Mouse (Mus musculus) lung, postnatal 0 days (tissue): ENCODE measurements around the gene Col19a1. TPM values are rescaled to one million over a fixed set of nuclear protein-coding genes. Genes with fewer than 3 reads are reported as not detected.

Experiments
- ATAC-seq: fragments of 200-750 bp; cut with Nextera tagmentation; 2 replicates; pipeline ENCODE4 v1.8.0; 2017; ENCODE audit warnings: moderate library complexity
- DNase-seq: peaks from one replicate; pipeline ENCODE4 v3.0.0-alpha.2; 2016; ENCODE audit warnings: low spot score
- H3K27ac ChIP-seq: fragments of 300-500 bp; sonication (generic); 2 replicates; pipeline ENCODE4 v1.5.1; 2014; ENCODE audit warnings: antibody characterized with exemption, mild to moderate bottlenecking, low read length, mixed read lengths
- H3K27me3 ChIP-seq: fragments of 300-500 bp; sonication (generic); replicated peaks from 2 replicates; pipeline ENCODE4 v1.6.1; 2014; ENCODE audit warnings: low read length, mixed read lengths; ENCODE audit not compliant: insufficient read depth
- H3K36me3 ChIP-seq: fragments of 300-500 bp; sonication (generic); 2 replicates; pipeline ENCODE4 v1.6.1; 2014; ENCODE audit warnings: low read length, mixed read lengths; ENCODE audit not compliant: insufficient read depth
- H3K4me1 ChIP-seq: fragments of 300-500 bp; sonication (generic); 2 replicates; pipeline ENCODE4 v1.6.1; 2014; ENCODE audit warnings: antibody characterized with exemption, low read depth, low read length, mixed read lengths; ENCODE audit not compliant: insufficient read depth
- H3K4me2 ChIP-seq: fragments of 300-500 bp; sonication (generic); replicated peaks from 2 replicates; pipeline ENCODE4 v1.6.1; 2014; ENCODE audit warnings: low read depth, mild to moderate bottlenecking, low read length, moderate library complexity, mixed read lengths
- H3K4me3 ChIP-seq: fragments of 300-500 bp; sonication (generic); 2 replicates; pipeline ENCODE4 v1.5.1; 2014; ENCODE audit warnings: low read depth, low read length
- H3K9ac ChIP-seq: fragments of 300-500 bp; sonication (generic); replicated peaks from 2 replicates; pipeline ENCODE4 v1.6.1; 2014; ENCODE audit warnings: low read depth, mild to moderate bottlenecking
- H3K9me3 ChIP-seq: fragments of 300-500 bp; sonication (generic); 2 replicates; pipeline ENCODE4 v1.6.1; 2016; ENCODE audit warnings: low read length, mixed read lengths
- CTCF ChIP-seq: IDR thresholded peaks from 2 replicates; pipeline ENCODE4 v1.5.1; 2016; ENCODE audit warnings: antibody characterized with exemption, mild to moderate bottlenecking
- EP300 ChIP-seq: IDR thresholded peaks from 2 replicates; pipeline ENCODE4 v1.6.1; 2016; ENCODE audit warnings: antibody characterized with exemption, mild to moderate bottlenecking, control low read depth
- WGBS: fragments of 180-500 bp; shearing (Covaris S2); extraction: QIAGEN DNeasy Blood & Tissue Kit; methylation state at CpG from one replicate; pipeline ENCODE4 v1.1.7; 2014; 5-methylcytosine and 5-hydroxymethylcytosine counted together
- polyA plus RNA-seq: library from polyadenylated mRNA; unstranded; fragments of >200 nt; fragmentation: Nextera tagmentation; extraction: Ambion mirVana; gene quantifications from 2 replicates; pipeline ENCODE4 v1.2.1, GENCODE M21; 2015

Col19a1 gene
- polyA plus RNA-seq, 1 experiment from 2014 or later: not detected

- ATAC-seq (no peak), DNase-seq (no peak)
- H3K4me3 ChIP-seq: no peak overlapping the region
- WGBS: 67% methylated on average over 5 of the region's 5 CpGs
- H3K4me1 ChIP-seq: no peaks in the 10 kb centered on the region
- H3K36me3 ChIP-seq: no peaks in the 10 kb centered on the region
- no peak overlapping the region for H3K27ac ChIP-seq
- no peaks in the 10 kb centered on the region for H3K9me3 ChIP-seq
- no peak for TF ChIP-seq CTCF
- TF ChIP-seq EP300: no peak
- no peak overlapping the region for H3K4me2 ChIP-seq
- no peak overlapping the region for H3K9ac ChIP-seq
- H3K27me3 ChIP-seq: no peaks in the 10 kb centered on the region
These were observed 239.6 kb downstream of the Col19a1 start for GRCm38 (mm10) chr1:24347621-24348160.

- TF ChIP-seq EP300: no peak
- TF ChIP-seq CTCF: no peak
- Histone ChIP-seq H3K4me1 (no peaks in the 10 kb centered on the region), H3K27ac (no peak overlapping the region), H3K27me3 (no peaks in the 10 kb centered on the region), H3K9ac (no peak overlapping the region), H3K9me3 (no peaks in the 10 kb centered on the region), H3K4me2 (no peak overlapping the region), H3K4me3 (no peak overlapping the region), H3K36me3 (no peaks in the 10 kb centered on the region)
- ATAC-seq (no peak), DNase-seq (no peak)
- WGBS: 79% methylated on average over 10 of the region's 10 CpGs
These were observed 249.6 kb downstream of the Col19a1 start for GRCm38 (mm10) chr1:24337556-24338275.

- Histone ChIP-seq H3K27ac (no peak overlapping the region), H3K9ac (no peak overlapping the region), H3K9me3 (no peaks in the 10 kb centered on the region), H3K27me3 (no peaks in the 10 kb centered on the region), H3K4me2 (no peak overlapping the region), H3K4me1 (no peaks in the 10 kb centered on the region), H3K4me3 (no peak overlapping the region), H3K36me3 (no peaks in the 10 kb centered on the region)
- DNase-seq: no peak
- TF ChIP-seq EP300: no peak
- no peak for TF ChIP-seq CTCF
- WGBS: 62% methylated on average over 3 of the region's 3 CpGs
- ATAC-seq: no peak
These were observed 251.2 kb downstream of the Col19a1 start for GRCm38 (mm10) chr1:24336051-24336450.

- Histone ChIP-seq H3K36me3 (no peaks in the 10 kb centered on the region), H3K9ac (no peak overlapping the region), H3K4me2 (no peak overlapping the region), H3K4me3 (no peak overlapping the region), H3K9me3 (no peaks in the 10 kb centered on the region), H3K27me3 (no peaks in the 10 kb centered on the region), H3K27ac (no peak overlapping the region), H3K4me1 (no peaks in the 10 kb centered on the region)
- 67% methylated on average over 6 of the region's 6 CpGs for WGBS
- no peak for DNase-seq
- no peak for ATAC-seq
- TF ChIP-seq CTCF: no peak
These were observed 270.2 kb downstream of the Col19a1 start for GRCm38 (mm10) chr1:24316961-24317589.

GRCm38 (mm10) chr1:24316490-24316889, 270.8 kb downstream of the Col19a1 start:
- no peak for ATAC-seq
- Histone ChIP-seq H3K4me3 (no peak overlapping the region), H3K4me1 (no peaks in the 10 kb centered on the region), H3K9ac (no peak overlapping the region), H3K27ac (no peak overlapping the region), H3K27me3 (no peaks in the 10 kb centered on the region), H3K36me3 (no peaks in the 10 kb centered on the region), H3K4me2 (no peak overlapping the region), H3K9me3 (no peaks in the 10 kb centered on the region)
- TF ChIP-seq EP300 (no peak), CTCF (no peak)
- no peak for DNase-seq
- WGBS: 77% methylated on average over 3 of the region's 3 CpGs

- ATAC-seq (no peak), DNase-seq (no peak)
- H3K27ac ChIP-seq: no peak overlapping the region
- 45% methylated on average over 4 of the region's 4 CpGs for WGBS
- TF ChIP-seq CTCF (no peak), EP300 (no peak)
- no peaks in the 10 kb centered on the region for H3K36me3 ChIP-seq
- no peaks in the 10 kb centered on the region for H3K27me3 ChIP-seq
- no peak overlapping the region for H3K4me3 ChIP-seq
- no peaks in the 10 kb centered on the region for H3K9me3 ChIP-seq
- H3K9ac ChIP-seq: no peak overlapping the region
- no peak overlapping the region for H3K4me2 ChIP-seq
- no peaks in the 10 kb centered on the region for H3K4me1 ChIP-seq
These were observed 276.4 kb downstream of the Col19a1 start for GRCm38 (mm10) chr1:24310847-24311246.
